Mouse (Mus musculus): Measurements from ENCODE around the gene Ttc7.

DNA sequence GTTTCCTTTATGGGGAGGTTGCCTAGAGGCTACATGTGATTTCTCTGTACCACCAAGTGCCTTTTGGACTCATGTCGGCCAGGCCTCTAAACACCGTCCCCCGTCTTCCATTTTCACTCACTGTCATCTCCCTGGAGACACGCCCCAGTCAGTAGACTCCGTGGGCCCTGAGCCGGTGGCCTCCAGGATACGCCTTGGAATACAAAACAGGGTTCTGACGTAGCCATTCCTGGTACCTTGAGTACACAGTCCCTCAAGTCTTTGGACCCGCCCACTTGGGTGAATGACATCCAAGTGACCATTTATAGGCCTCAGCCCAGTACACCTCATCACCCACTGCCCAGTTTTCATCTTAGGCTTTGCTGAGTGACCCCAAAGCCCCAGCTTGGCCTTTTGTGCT is 98.0 kb downstream of the Ttc7 start:
- no peak for TF ChIP-seq CTCF (IDR thresholded peaks at IDR 0.05; ENCODE audit: borderline replicate concordance, extremely low read depth, insufficient read depth, insufficient read length)
- TF ChIP-seq POLR2A (IDR thresholded peaks at IDR 0.05; ENCODE audit: borderline replicate concordance, extremely low read depth, insufficient read depth, insufficient read length, poor library complexity, severe bottlenecking): no peak

Data from brain, embryonic 14.5 days (tissue).